Mouse (Mus musculus) erythroblast, embryonic 14.5 days (primary cell): ENCODE data around the gene Tas2r120.

Experiments
- GATA1 ChIP-seq: IDR thresholded peaks from 2 replicates; pipeline ENCODE4 v1.6.1; 2012; ENCODE audit warnings: low read length, inconsistent platforms, mixed read lengths
- TAL1 ChIP-seq: IDR thresholded peaks from 3 replicates; pipeline ENCODE4 v1.6.1; 2012; ENCODE audit warnings: low read length, inconsistent platforms, mixed read lengths

- no peak for TF ChIP-seq GATA1
- no peak for TF ChIP-seq TAL1
Measured at GRCm38 (mm10) chr6:132700907-132701306, 44.2 kb downstream of the Tas2r120 start, which contains the start of gene Tas2r121.
